8 mouse cellular contexts compared by ENCODE assay signal in the genomic region with DNA sequence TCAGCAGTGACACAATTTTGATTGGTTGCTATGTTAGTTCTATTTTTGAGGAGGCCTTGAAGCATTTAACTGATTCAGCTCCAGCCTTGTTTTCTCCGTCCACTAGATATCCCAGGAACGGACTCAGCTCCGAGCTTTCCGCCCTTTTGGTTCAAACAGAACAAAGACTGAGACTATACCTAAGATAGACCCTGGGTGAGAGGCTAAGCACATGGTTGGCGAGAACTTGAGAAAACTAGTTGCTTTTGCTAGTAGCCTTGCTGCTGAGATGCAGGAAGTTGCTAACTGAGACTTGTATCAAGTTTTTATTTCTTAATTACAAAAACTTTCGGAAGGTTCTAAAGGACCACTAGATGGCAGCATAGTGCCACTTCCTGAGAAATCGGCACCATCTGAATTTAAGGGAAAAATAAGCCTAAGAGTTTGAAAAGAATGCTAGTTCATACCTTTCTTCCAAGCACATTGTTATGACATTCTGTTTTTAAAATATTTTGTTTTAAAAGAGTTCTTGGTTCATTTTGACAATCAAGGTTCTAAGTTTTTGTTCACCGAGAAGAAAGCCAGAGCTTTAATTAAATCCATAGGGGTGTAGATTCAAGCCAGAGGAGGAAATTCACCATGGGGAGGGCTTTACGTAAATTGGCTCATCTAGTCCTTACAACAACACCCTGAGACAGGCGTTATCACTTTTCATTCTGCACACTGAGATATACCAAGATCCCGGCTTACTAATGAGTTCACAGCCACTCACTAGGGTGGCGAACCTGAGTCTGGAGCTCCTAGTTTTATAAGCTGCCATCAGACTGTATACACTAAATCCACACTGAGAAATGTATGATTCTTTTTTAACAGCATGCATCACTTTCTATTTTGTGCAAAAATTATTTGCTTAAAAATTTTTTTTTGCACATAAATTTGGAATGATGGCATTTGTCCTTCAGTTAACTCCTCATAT. TPM values are rescaled to one million over a fixed set of nuclear protein-coding genes. Genes with fewer than 3 reads are reported as not detected.
DNase-seq lines count a peak whose midpoint lies in the region; ATAC-seq and TF ChIP-seq lines count a peak whose summit lies in the region.

No protein-coding gene starts in this region.

- H3K4me2 ChIP-seq in lung, embryonic 16.5 days (ENCODE audit: low read depth, low read length): peak overlapping the region; percentile 32
- H3K4me2 ChIP-seq in forebrain, embryonic 14.5 days (ENCODE audit: low read length): no peak overlapping the region

- no peaks in the 10 kb centered on the region for H3K27me3 ChIP-seq in cerebellum, adult 2 months (ENCODE audit: control insufficient read depth, insufficient read depth, low read length)
- H3K27me3 ChIP-seq in lung, embryonic 16.5 days (ENCODE audit: control insufficient read depth, insufficient read depth, low read depth, low read length): no peaks in the 10 kb centered on the region
- H3K27me3 ChIP-seq in forebrain, embryonic 14.5 days (replicated peaks; ENCODE audit: control insufficient read depth, insufficient read depth, low read length): no peaks in the 10 kb centered on the region

- no peak for TF ChIP-seq POLR2A in cerebellum, adult 2 months (IDR thresholded peaks at IDR 0.05; ENCODE audit: borderline replicate concordance, insufficient read depth, low read length)
- TF ChIP-seq POLR2A in lung, adult 2 months (IDR thresholded peaks at IDR 0.05; ENCODE audit: borderline replicate concordance, extremely low read depth, low read depth, low read length): no peak

- H3K9ac ChIP-seq in lung, embryonic 16.5 days (ENCODE audit: low read length): no peak overlapping the region
- H3K9ac ChIP-seq in forebrain, embryonic 14.5 days (ENCODE audit: low read length): no peak overlapping the region

- no peak for DNase-seq in cerebellum, adult 2 months
- no peak for DNase-seq in lung, adult 2 months
- DNase-seq in forebrain, embryonic 14.5 days (ENCODE audit: low spot score): peak; percentile 83
- DNase-seq in lung, postnatal 14 days: peak; percentile 6
- DNase-seq in spleen, postnatal 10 days (ENCODE audit: low spot score in 2 of 2): no peak
- no peak for DNase-seq in thymus, postnatal 36 days

- no peak for ATAC-seq in cerebellum, adult (ENCODE audit: insufficient number of reproducible peaks, low FRiP score, low TSS enrichment)
- ATAC-seq in lung, embryonic 16.5 days (ENCODE audit: low read depth): no peak
- peak; percentile 60 for ATAC-seq in forebrain, embryonic 14.5 days

- TF ChIP-seq CTCF in cerebellum, adult 2 months (IDR thresholded peaks at IDR 0.05; ENCODE audit: borderline replicate concordance, insufficient read depth, low read depth, low read length): 0 out of 2 replicates have a peak, but pooled peaks have one; percentile 21
- TF ChIP-seq CTCF in lung, adult 2 months (IDR thresholded peaks at IDR 0.05; ENCODE audit: insufficient read depth, low read length): no peak

- H3K4me3 ChIP-seq in cerebellum, adult 2 months (replicated peaks; ENCODE audit: insufficient read depth, low read depth, low read length): no peak overlapping the region
- no peak overlapping the region for H3K4me3 ChIP-seq in lung, embryonic 16.5 days (ENCODE audit: low read length)
- H3K4me3 ChIP-seq in lung, adult 2 months (replicated peaks; ENCODE audit: extremely low read depth, low read depth, low read length): no peak overlapping the region
- H3K4me3 ChIP-seq in forebrain, embryonic 14.5 days (ENCODE audit: low read depth, low read length): no peak overlapping the region

- H3K36me3 ChIP-seq in lung, embryonic 16.5 days (ENCODE audit: control insufficient read depth, insufficient read depth, low read length): no peaks in the 10 kb centered on the region
- H3K36me3 ChIP-seq in forebrain, embryonic 14.5 days (ENCODE audit: control insufficient read depth, insufficient read depth, low read length): no peaks in the 10 kb centered on the region

- 44% methylated on average over 12 of the region's 12 CpGs for WGBS in cerebellum, adult 2 months
- 38% methylated on average over 12 of the region's 12 CpGs for WGBS in lung, embryonic 16.5 days
- 41% methylated on average over 12 of the region's 12 CpGs for WGBS in lung, adult 2 months
- 36% methylated on average over 12 of the region's 12 CpGs for WGBS in forebrain, embryonic 14.5 days

- H3K4me1 ChIP-seq in cerebellum, adult 2 months (ENCODE audit: control insufficient read depth, insufficient read depth, low read length): no peaks in the 10 kb centered on the region
- no peaks in the 10 kb centered on the region for H3K4me1 ChIP-seq in lung, embryonic 16.5 days (replicated peaks; ENCODE audit: control insufficient read depth, insufficient read depth, low read length)
- H3K4me1 ChIP-seq in lung, adult 2 months (ENCODE audit: control insufficient read depth, insufficient read depth, low read length): no peaks in the 10 kb centered on the region
- H3K4me1 ChIP-seq in forebrain, embryonic 14.5 days (ENCODE audit: control insufficient read depth, insufficient read depth, low read length): no peaks in the 10 kb centered on the region

- H3K9me3 ChIP-seq in lung, embryonic 16.5 days (ENCODE audit: control insufficient read depth, low read length): no peaks in the 10 kb centered on the region
- H3K9me3 ChIP-seq in forebrain, embryonic 14.5 days (replicated peaks; ENCODE audit: control insufficient read depth, low read length): no peaks in the 10 kb centered on the region

- H3K27ac ChIP-seq in cerebellum, adult 2 months (ENCODE audit: insufficient read depth, low read length): no peak overlapping the region
- H3K27ac ChIP-seq in lung, embryonic 16.5 days (ENCODE audit: low read length): no peak overlapping the region
- H3K27ac ChIP-seq in forebrain, embryonic 14.5 days (ENCODE audit: low read depth, low read length): no peak overlapping the region

RNA-seq across cellular contexts. Expression of a gene that starts 20.5 kb away (rescaled TPM):
- 26.8 and 27.8 TPM in 2 replicates for polyA plus RNA-seq in cerebellum, adult 2 months (2012; rRNA removed)
- 42.3 and 42.4 TPM in 2 replicates for polyA plus RNA-seq in lung, embryonic 16.5 days (2015; fragmentation: Nextera tagmentation; extraction: Ambion mirVana)
- polyA plus RNA-seq in lung, adult 2 months (2012; rRNA removed): 11.5 and 19.8 TPM in 2 replicates
- polyA plus RNA-seq in forebrain, embryonic 14.5 days (2014; fragmentation: Nextera tagmentation; extraction: Ambion mirVana): 31.7 and 39.0 TPM in 2 replicates

RNA-seq across cellular contexts. Expression of a gene that starts 42.1 kb away (rescaled TPM):
- polyA plus RNA-seq in cerebellum, adult 2 months (2012; rRNA removed): 22.2 and 22.9 TPM in 2 replicates
- polyA plus RNA-seq in lung, embryonic 16.5 days (2015; fragmentation: Nextera tagmentation; extraction: Ambion mirVana): 129 and 137 TPM in 2 replicates
- 6.7 and 8.4 TPM in 2 replicates for polyA plus RNA-seq in lung, adult 2 months (2012; rRNA removed)
- polyA plus RNA-seq in forebrain, embryonic 14.5 days (2014; fragmentation: Nextera tagmentation; extraction: Ambion mirVana): 87.3 and 98.2 TPM in 2 replicates

RNA-seq across cellular contexts. Expression of a gene that starts 42.4 kb away (rescaled TPM):
- 0.08 and 0.13 TPM in 2 replicates for polyA plus RNA-seq in cerebellum, adult 2 months (2012; rRNA removed)
- 53.2 and 55.1 TPM in 2 replicates for polyA plus RNA-seq in lung, embryonic 16.5 days (2015; fragmentation: Nextera tagmentation; extraction: Ambion mirVana)
- 0.33 and 0.71 TPM in 2 replicates for polyA plus RNA-seq in lung, adult 2 months (2012; rRNA removed)
- 21.0 and 21.1 TPM in 2 replicates for polyA plus RNA-seq in forebrain, embryonic 14.5 days (2014; fragmentation: Nextera tagmentation; extraction: Ambion mirVana)

Comparison
In these comparisons a context has a peak if more than half of its experiments do, and no peak if none do; other contexts are left out.
1. DNase-seq: peak in forebrain, embryonic 14.5 days (single experiment) and lung, postnatal 14 days (single experiment); none in cerebellum, adult 2 months (0 of 2), lung, adult 2 months (single experiment), spleen, postnatal 10 days (0 of 2) and thymus, postnatal 36 days (0 of 2).
2. RNA of a gene that starts 42.4 kb away (polyA plus RNA-seq): 53.2 to 55.1 TPM in lung, embryonic 16.5 days and 21.0 to 21.1 TPM in forebrain, embryonic 14.5 days; 0.33 to 0.71 TPM in lung, adult 2 months and 0.08 to 0.13 TPM in cerebellum, adult 2 months; every median in the first group is over 10 times any median in the second.